Mouse (Mus musculus) MEL (cell line): ENCODE measurements around the gene Mad2l2. TPM values are rescaled to one million over a fixed set of nuclear protein-coding genes. Genes with fewer than 3 reads are reported as not detected.

ENCODE experiments used
- DNase-seq: peaks from one replicate; pipeline ENCODE4 v3.0.0; 2011; ENCODE audit warnings: low read depth, low spot score
- H3K27ac ChIP-seq: 2 replicates; pipeline ENCODE4 v1.5.1; 2012; ENCODE audit warnings: low read depth, mild to moderate bottlenecking, control low read depth, low read length, moderate library complexity; ENCODE audit not compliant: control insufficient read depth
- H3K27me3 ChIP-seq, 2 experiments: fragments of 150-350 bp in 1 of 2; sonication (generic) in 1 of 2; 2 replicates each; pipeline ENCODE4 v1.6.1; 2012; ENCODE audit warnings: low read length in 2 of 2, mild to moderate bottlenecking in 2 of 2, improper control_type of control experiment in 1 of 2, moderate library complexity in 1 of 2; ENCODE audit not compliant: insufficient read depth in 2 of 2, control insufficient read depth in 1 of 2
- H3K36me3 ChIP-seq, 2 experiments: 2 replicates each; pipeline ENCODE4 v1.6.1; 2012 to 2014; ENCODE audit warnings: low read length in 2 of 2, improper control_type of control experiment in 1 of 2, inconsistent platforms in 1 of 2, mild to moderate bottlenecking in 1 of 2; ENCODE audit not compliant: insufficient read depth in 2 of 2, control insufficient read depth in 1 of 2
- H3K4me1 ChIP-seq, 2 experiments: fragments of 150-350 bp in 1 of 2; sonication (generic) in 1 of 2; 2 replicates each; pipeline ENCODE4 v1.6.1; 2012; ENCODE audit warnings: low read length in 2 of 2, improper control_type of control experiment in 1 of 2, mild to moderate bottlenecking in 1 of 2; ENCODE audit not compliant: insufficient read depth in 2 of 2, control insufficient read depth in 1 of 2
- H3K4me3 ChIP-seq, 2 experiments: fragments of 150-350 bp in 1 of 2; sonication (generic) in 1 of 2; 2 replicates each; pipeline ENCODE4 v1.5.1; 2012; ENCODE audit warnings: low read depth in 2 of 2, low read length in 2 of 2, mild to moderate bottlenecking in 2 of 2, moderate library complexity in 2 of 2, control low read depth in 1 of 2, improper control_type of control experiment in 1 of 2; ENCODE audit not compliant: control insufficient read depth in 1 of 2, insufficient read depth in 1 of 2
- H3K79me2 ChIP-seq: 2 replicates; pipeline ENCODE4 v1.6.1; 2012; ENCODE audit warnings: mild to moderate bottlenecking, low read length, moderate library complexity; ENCODE audit not compliant: control insufficient read depth, poor library complexity, insufficient read depth
- H3K9ac ChIP-seq: 2 replicates; pipeline ENCODE4 v1.6.1; 2012; ENCODE audit warnings: low read depth, mild to moderate bottlenecking, control low read depth, low read length, moderate library complexity; ENCODE audit not compliant: control insufficient read depth, poor library complexity, severe bottlenecking
- H3K9me3 ChIP-seq: fragments of 150-350 bp; sonication (generic); replicated peaks from 2 replicates; pipeline ENCODE4 v1.6.1; 2012; ENCODE audit warnings: mild to moderate bottlenecking, low read length, improper control_type of control experiment, moderate library complexity; ENCODE audit not compliant: insufficient read depth
- BHLHE40 ChIP-seq: IDR thresholded peaks from 2 replicates; pipeline ENCODE4 v1.6.1; 2012; ENCODE audit warnings: low read depth, mild to moderate bottlenecking, inconsistent platforms, low read length, improper control_type of control experiment, borderline replicate concordance
- CHD1 ChIP-seq: IDR thresholded peaks from 2 replicates; pipeline ENCODE4 v1.6.1; 2012; ENCODE audit warnings: low read depth, mild to moderate bottlenecking, inconsistent platforms, low read length, improper control_type of control experiment
- CTCF ChIP-seq, 3 experiments: IDR thresholded peaks in 2 of 3; conservative IDR thresholded peaks in 1 of 3; 2 replicates each; pipeline ENCODE4 v1.5.1; 2011 to 2012; ENCODE audit warnings: low read length in 3 of 3, low read depth in 2 of 3, mild to moderate bottlenecking in 2 of 3, improper control_type of control experiment in 1 of 3, inconsistent platforms in 1 of 3, mixed read lengths in 1 of 3, moderate library complexity in 1 of 3; ENCODE audit not compliant: control insufficient read depth in 1 of 3, insufficient read depth in 1 of 3, poor library complexity in 1 of 3, severe bottlenecking in 1 of 3
- EP300 ChIP-seq, 2 experiments: IDR thresholded peaks; 2 replicates each; pipeline ENCODE4 v1.6.1; 2011; ENCODE audit warnings: improper control_type of control experiment in 2 of 2, low read length in 2 of 2, low read depth in 1 of 2, mild to moderate bottlenecking in 1 of 2
- GABPA ChIP-seq: IDR thresholded peaks from 2 replicates; pipeline ENCODE4 v1.6.1; 2012; ENCODE audit warnings: low read depth, mild to moderate bottlenecking, inconsistent platforms, low read length, improper control_type of control experiment, moderate library complexity
- JUND ChIP-seq: IDR thresholded peaks from 2 replicates; pipeline ENCODE4 v1.6.1; 2011; ENCODE audit warnings: low read depth, mild to moderate bottlenecking, improper control_type of control experiment, low read length
- KAT2A ChIP-seq: conservative IDR thresholded peaks from 2 replicates; pipeline ENCODE4 v1.6.1; 2012; ENCODE audit warnings: low read depth, low read length, improper control_type of control experiment, inconsistent platforms
- MAX ChIP-seq: IDR thresholded peaks from 2 replicates; pipeline ENCODE4 v1.6.1; 2011; ENCODE audit warnings: low read length, improper control_type of control experiment
- MAZ ChIP-seq: IDR thresholded peaks from 2 replicates; pipeline ENCODE4 v1.6.1; 2012; ENCODE audit warnings: low read depth, mild to moderate bottlenecking, inconsistent platforms, low read length, improper control_type of control experiment
- MEF2A ChIP-seq: IDR thresholded peaks from 2 replicates; pipeline ENCODE4 v1.6.1; 2014; ENCODE audit warnings: low read depth, mild to moderate bottlenecking, inconsistent platforms, low read length, improper control_type of control experiment; ENCODE audit not compliant: poor library complexity, insufficient replicate concordance, severe bottlenecking; ENCODE audit errors: extremely low read depth
- MYC ChIP-seq: IDR thresholded peaks from 2 replicates; pipeline ENCODE4 v1.6.1; 2011; ENCODE audit warnings: low read depth, mild to moderate bottlenecking, low read length, improper control_type of control experiment, moderate library complexity
- POLR2AphosphoS2 ChIP-seq: IDR thresholded peaks from 2 replicates; pipeline ENCODE4 v1.6.1; 2011; ENCODE audit warnings: low read length, improper control_type of control experiment
- POLR2AphosphoS5 ChIP-seq: IDR thresholded peaks from 2 replicates; pipeline ENCODE4 v1.6.1; 2012; ENCODE audit warnings: low read depth, borderline replicate concordance, mild to moderate bottlenecking, inconsistent platforms, low read length, moderate library complexity, mixed read lengths
- RAD21 ChIP-seq: IDR thresholded peaks from 2 replicates; pipeline ENCODE4 v1.6.1; 2011; ENCODE audit warnings: mild to moderate bottlenecking, low read depth, low read length, improper control_type of control experiment
- TAL1 ChIP-seq: IDR thresholded peaks from 2 replicates; pipeline ENCODE4 v1.6.1; 2012; ENCODE audit warnings: mild to moderate bottlenecking, inconsistent platforms, low read length, moderate library complexity, mixed read lengths
- USF1 ChIP-seq: IDR thresholded peaks from 2 replicates; pipeline ENCODE4 v1.6.1; 2014; ENCODE audit warnings: low read depth, mild to moderate bottlenecking, inconsistent platforms, low read length, improper control_type of control experiment, moderate library complexity
- ZC3H11A ChIP-seq: IDR thresholded peaks from 2 replicates; pipeline ENCODE4 v1.6.1; 2012; ENCODE audit warnings: low read depth, mild to moderate bottlenecking, inconsistent platforms, low read length, improper control_type of control experiment
- ZKSCAN1 ChIP-seq: IDR thresholded peaks from 2 replicates; pipeline ENCODE4 v1.6.1; 2012; ENCODE audit warnings: low read depth, mild to moderate bottlenecking, inconsistent platforms, low read length, improper control_type of control experiment, moderate library complexity
- polyA plus RNA-seq, 2 experiments: library from polyadenylated mRNA; stranded (reverse) in 1 of 2; unstranded in 1 of 2; fragments of >175 nt in 1 of 2; fragments of >200 nt in 1 of 2; gene quantifications; 2 replicates each; pipeline versions ENCODE4 v1.2.1 to v1.2.4; 2012; ENCODE audit warnings: low replicate concordance in 2 of 2, low read depth in 1 of 2; ENCODE audit not compliant: insufficient read length in 2 of 2, insufficient read depth in 1 of 2, missing spikeins in 1 of 2
- total RNA-seq: library from RNA; depleted of rRNA; stranded (reverse); fragments of 300-350 nt; gene quantifications from 2 replicates; pipeline ENCODE4 v1.2.3, GENCODE M21; 2012

The Mad2l2 gene
- total and polyA plus RNA-seq, 3 experiments, result 28.6 to 44.8 TPM; not detected in 1

DNA sequence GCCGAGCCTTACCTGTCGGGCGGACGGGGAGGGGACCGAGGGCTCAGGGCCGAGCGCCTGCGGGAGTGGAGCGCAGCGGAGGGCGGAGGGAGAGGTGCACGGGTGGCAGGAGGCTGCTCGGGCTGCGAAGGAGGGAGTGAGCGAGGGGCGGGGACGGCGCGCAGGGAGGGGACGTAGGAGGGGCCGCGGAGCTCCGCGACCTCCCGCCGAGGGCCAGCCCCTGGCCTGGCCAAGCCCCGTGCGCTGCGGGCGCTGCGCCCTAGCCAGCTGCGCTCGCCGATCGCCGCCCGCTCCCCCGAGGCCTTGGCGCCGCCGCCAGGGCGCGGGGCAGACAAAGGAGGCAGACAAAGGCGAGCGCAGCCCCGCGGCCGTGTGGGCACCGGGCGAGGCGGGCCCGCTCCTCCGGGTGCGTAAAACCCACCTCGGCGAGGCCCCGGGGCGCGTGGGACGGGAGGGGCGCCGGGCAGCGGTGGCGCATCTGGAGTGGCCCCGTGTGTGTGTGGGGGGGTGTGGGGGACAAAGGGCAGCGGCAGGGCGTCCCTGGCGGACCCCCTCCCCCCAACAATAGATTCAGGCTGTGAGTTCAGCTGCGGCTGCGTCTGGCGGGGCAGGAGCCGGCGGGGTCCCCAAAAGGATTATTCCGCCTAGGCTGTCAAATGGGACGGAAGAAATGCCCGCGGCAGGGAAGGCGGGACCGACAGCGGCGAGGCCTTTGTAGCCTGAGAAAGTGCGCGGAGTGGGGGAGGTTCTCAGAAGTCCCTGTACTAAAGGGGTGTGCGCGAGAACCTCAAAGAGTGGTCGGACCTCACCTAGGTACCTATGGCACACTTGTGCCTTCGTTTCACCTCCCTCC, 603 bp downstream of the Mad2l2 start, which contains the start of gene Draxin:
Draxin (minus strand) TSS at position 138 of the 853 bp plus-strand sequence.
- Histone ChIP-seq H3K27ac (no peak within 1 kb of the TSS), H3K9me3 (no peaks in the 10 kb centered on the region)
- TF ChIP-seq BHLHE40, result no peak
- TF ChIP-seq GABPA, result no peak
- no peak for TF ChIP-seq CHD1
- TF ChIP-seq ZC3H11A, result no peak
- no peak for TF ChIP-seq MAX
- no peak for TF ChIP-seq MYC
- no peak for TF ChIP-seq USF1
- no peak for TF ChIP-seq MEF2A
- no peak for TF ChIP-seq MAZ
- TF ChIP-seq POLR2AphosphoS5, result no peak
- TF ChIP-seq ZKSCAN1, result no peak
- no peak for TF ChIP-seq EP300 (IDR thresholded peaks at IDR 0.05; ENCODE audit: low read depth in 1 of 2, low read length in 2 of 2)
- no peak for TF ChIP-seq RAD21
- no peak for TF ChIP-seq TAL1
- TF ChIP-seq JUND, result no peak
- TF ChIP-seq CTCF (IDR thresholded peaks at IDR 0.05 in 2 of 3, conservative IDR thresholded peaks at IDR 0.05 in 1 of 3; ENCODE audit: control insufficient read depth in 1 of 3, insufficient read depth in 1 of 3, low read depth in 2 of 3, low read length in 3 of 3, poor library complexity in 1 of 3, severe bottlenecking in 1 of 3), result no peak
- no peak for TF ChIP-seq POLR2AphosphoS2
- TF ChIP-seq, all 39 proteins: peak for 0
- Histone ChIP-seq H3K27me3 (no peaks in the 10 kb centered on the region; a peak in 2 of 4 replicates), H3K9ac (no peak within 1 kb of the TSS), H3K36me3 (peaks cover 0 to 3% of the 10 kb centered on the region in 2 experiments; a peak in 2 of 4 replicates), H3K4me3 (no peak within 1 kb of the TSS), H3K79me2 (no peaks in the 10 kb centered on the region), H3K4me1 (peaks cover 2 to 4% of the 10 kb centered on the region in 2 experiments; a peak in 3 of 4 replicates)
- DNase-seq, result no peak

- Histone ChIP-seq H3K27ac (no peak overlapping the region), H3K27me3 (no peaks in the 10 kb centered on the region; a peak in 2 of 4 replicates), H3K9ac (no peak overlapping the region), H3K79me2 (no peaks in the 10 kb centered on the region), H3K9me3 (no peaks in the 10 kb centered on the region), H3K36me3 (peaks cover 0 to 3% of the 10 kb centered on the region in 2 experiments; a peak in 2 of 4 replicates), H3K4me1 (peaks cover 2 to 4% of the 10 kb centered on the region in 2 experiments; a peak in 3 of 4 replicates), H3K4me3 (no peak overlapping the region)
- TF ChIP-seq KAT2A, result no peak
- no peak for DNase-seq
Measured at GRCm38 (mm10) chr4:148131497-148132081, 1.4 kb downstream of the Mad2l2 start.
